Mouse (Mus musculus): ENCODE measurements around the gene Zfp952. TPM values are rescaled to one million over a fixed set of nuclear protein-coding genes. Genes with fewer than 3 reads are reported as not detected.

The Zfp952 gene
- total and polyA plus RNA-seq, 3 experiments = 4.2 to 5.7 (median 5.5) TPM

GRCm38 (mm10) chr17:32951441-32951840, 41.5 kb upstream of the Zfp952 start:
- Histone ChIP-seq H3K9ac (ENCODE audit: insufficient read depth, low read depth) (no peak overlapping the region), H3K4me3 (replicated peaks in 1 of 3; ENCODE audit: low read depth in 2 of 3, low read length in 2 of 3, poor library complexity in 1 of 3) (no peak overlapping the region)

GRCm38 (mm10) chr17:32965253-32965622, 27.7 kb upstream of the Zfp952 start:
- Histone ChIP-seq H3K27ac (ENCODE audit: insufficient read depth, low read depth) (no peak overlapping the region; the same call in 1 of the 2 replicates), H3K9me3 (replicated peaks; ENCODE audit: low read length) (peaks cover 3% of the 10 kb centered on the region), H3K79me2 (replicated peaks; ENCODE audit: control insufficient read depth, extremely low read depth, insufficient read depth, poor library complexity, severe bottlenecking) (peaks cover 25% of the 10 kb centered on the region), H3K9ac (ENCODE audit: insufficient read depth, low read depth) (peak overlapping the region; percentile 81), H3K4me2 (ENCODE audit: insufficient read depth, low read depth, poor library complexity, severe bottlenecking) (peak overlapping the region; percentile 82), H3K4me3 (replicated peaks in 1 of 3; ENCODE audit: low read depth in 2 of 3, low read length in 2 of 3, poor library complexity in 1 of 3) (peak overlapping the region; percentile 78 to 96 (median 86)), H3K36me3 (replicated peaks in 1 of 2; ENCODE audit: control insufficient read depth in 1 of 2, insufficient read depth in 1 of 2, low read length in 1 of 2) (peaks cover 0 to 6% of the 10 kb centered on the region in 2 experiments), H3K4me1 (ENCODE audit: control insufficient read depth in 1 of 2, insufficient read depth in 2 of 2) (peaks cover 4 to 12% of the 10 kb centered on the region in 2 experiments; a peak in 3 of 4 replicates), H3K27me3 (replicated peaks) (no peaks in the 10 kb centered on the region)
- TF ChIP-seq ELF1 (IDR thresholded peaks at IDR 0.05; ENCODE audit: low read depth, low read length) (no peak), KAT2A (IDR thresholded peaks at IDR 0.05; ENCODE audit: insufficient replicate concordance, low read length) (no peak), TCF12 (IDR thresholded peaks at IDR 0.05; ENCODE audit: low read depth, low read length) (no peak), MXI1 (IDR thresholded peaks at IDR 0.05; ENCODE audit: low read depth, low read length) (no peak), UBTF (IDR thresholded peaks at IDR 0.05; ENCODE audit: low read depth, low read length) (no peak), ZC3H11A (IDR thresholded peaks at IDR 0.05; ENCODE audit: low read depth, low read length) (no peak), HCFC1 (IDR thresholded peaks at IDR 0.05; ENCODE audit: low read depth, low read length) (no peak), USF2 (conservative IDR thresholded peaks at IDR 0.05; ENCODE audit: low read depth, low read length) (no peak), POLR2AphosphoS2 (IDR thresholded peaks at IDR 0.05; ENCODE audit: low read depth, low read length) (no peak), CHD2 (IDR thresholded peaks at IDR 0.05; ENCODE audit: low read length) (no peak), NELFE (IDR thresholded peaks at IDR 0.05; ENCODE audit: low read depth, low read length) (no peak), EP300 (IDR thresholded peaks at IDR 0.05; ENCODE audit: low read length) (no peak), ETS1 (conservative IDR thresholded peaks at IDR 0.05; ENCODE audit: low read depth, low read length) (no peak), BHLHE40 (IDR thresholded peaks at IDR 0.05; ENCODE audit: low read depth, low read length) (no peak), IRF4 (IDR thresholded peaks at IDR 0.05; ENCODE audit: low read depth, low read length) (no peak), ZMIZ1 (IDR thresholded peaks at IDR 0.05; ENCODE audit: low read depth, low read length) (no peak), GABPA (IDR thresholded peaks at IDR 0.05; ENCODE audit: insufficient replicate concordance, low read depth, low read length) (no peak), ZKSCAN1 (IDR thresholded peaks at IDR 0.05; ENCODE audit: borderline replicate concordance, low read depth, low read length) (no peak), MYC (IDR thresholded peaks at IDR 0.05; ENCODE audit: low read depth, low read length) (no peak)
- in situ Hi-C loops (cut with MboI; ENCODE audit: low pct_ligation_motif_present, low pct_unique_long_range_greater_than_20kb, low sequenced_read_pairs) = no loop called here
- DNase-seq (ENCODE audit: extremely low read depth) = no peak
- dilution Hi-C loops (cut with MboI; ENCODE audit: extremely low pct_ligation_motif_present, extremely low pct_unique_long_range_greater_than_20kb, low sequenced_read_pairs) = no loop called here

More at GRCm38 (mm10) chr17:32951441-32951840, 41.5 kb upstream of the Zfp952 start:
- H3K27ac ChIP-seq (ENCODE audit: insufficient read depth, low read depth) = no peak overlapping the region
- H3K4me1 ChIP-seq (ENCODE audit: control insufficient read depth in 1 of 2, insufficient read depth in 2 of 2) = peaks cover 1 to 12% of the 10 kb centered on the region in 2 experiments
- TF ChIP-seq RCOR1 (conservative IDR thresholded peaks at IDR 0.05; ENCODE audit: low read depth, low read length) = no peak
- TF ChIP-seq RAD21 (IDR thresholded peaks at IDR 0.05; ENCODE audit: low read depth, low read length) = peak; percentile 47
- TF ChIP-seq CTCF (conservative IDR thresholded peaks at IDR 0.05 in 1 of 2, IDR thresholded peaks at IDR 0.05 in 1 of 2; ENCODE audit: low read depth in 2 of 2, low read length in 2 of 2) = peak in 1 of 2 experiments; percentile 71; a peak in 3 of 4 replicates
- no peak for TF ChIP-seq TBP (conservative IDR thresholded peaks at IDR 0.05; ENCODE audit: low read depth, low read length)
- TF ChIP-seq SMC3 (IDR thresholded peaks at IDR 0.05; ENCODE audit: low read depth, low read length) = peak; percentile 65
- H3K9me3 ChIP-seq (replicated peaks; ENCODE audit: low read length) = no peaks in the 10 kb centered on the region
- H3K36me3 ChIP-seq (replicated peaks in 1 of 2; ENCODE audit: control insufficient read depth in 1 of 2, insufficient read depth in 1 of 2, low read length in 1 of 2) = peaks cover 0 to 8% of the 10 kb centered on the region in 2 experiments
- no peak overlapping the region for H3K4me2 ChIP-seq (ENCODE audit: insufficient read depth, low read depth, poor library complexity, severe bottlenecking)
- dilution Hi-C loops (cut with MboI; ENCODE audit: extremely low pct_ligation_motif_present, extremely low pct_unique_long_range_greater_than_20kb, low sequenced_read_pairs) (no loop called here), in situ Hi-C loops (cut with MboI; ENCODE audit: low pct_ligation_motif_present, low pct_unique_long_range_greater_than_20kb, low sequenced_read_pairs) (no loop called here)
- no peaks in the 10 kb centered on the region for H3K79me2 ChIP-seq (replicated peaks; ENCODE audit: control insufficient read depth, extremely low read depth, insufficient read depth, poor library complexity, severe bottlenecking)
- no peaks in the 10 kb centered on the region for H3K27me3 ChIP-seq (replicated peaks)
- DNase-seq (ENCODE audit: extremely low read depth) = peak; percentile 67

All from CH12.LX (cell line).